Mouse (Mus musculus): Measurements from ENCODE around the gene Scgb1b3. TPM values are rescaled to one million over a fixed set of nuclear protein-coding genes. Genes with fewer than 3 reads are reported as not detected.

Gene Scgb1b3
- total RNA-seq (2021) = not detected
- long read RNA-seq, experiment 1 = 0 reads
- long read RNA-seq, experiment 2 = 0 reads

DNA sequence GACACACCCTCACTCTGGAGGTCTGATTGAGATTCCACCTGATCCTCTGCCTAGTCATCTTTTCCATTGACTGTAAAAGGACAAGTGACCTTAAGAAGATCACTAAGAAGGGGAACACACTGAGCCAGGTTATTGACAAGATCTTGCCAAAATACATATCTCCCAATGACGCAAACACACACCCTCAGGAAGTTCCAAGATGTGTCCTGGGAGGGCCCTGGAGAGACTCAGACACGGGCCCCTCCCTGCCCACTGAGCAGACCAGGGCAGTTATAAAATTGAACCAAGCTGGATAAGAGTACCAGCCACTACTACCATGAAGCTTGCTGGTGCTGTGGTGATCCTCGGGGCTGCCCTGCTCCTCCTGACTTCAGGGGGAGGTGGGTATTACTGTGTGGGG, at the start of gene Scgb1b3:
TSS of gene Scgb1b3 (plus strand) at position 301 of the 400 bp plus-strand sequence.
- DNase-seq (ENCODE audit: low spot score in 2 of 2) = no peak

DNA sequence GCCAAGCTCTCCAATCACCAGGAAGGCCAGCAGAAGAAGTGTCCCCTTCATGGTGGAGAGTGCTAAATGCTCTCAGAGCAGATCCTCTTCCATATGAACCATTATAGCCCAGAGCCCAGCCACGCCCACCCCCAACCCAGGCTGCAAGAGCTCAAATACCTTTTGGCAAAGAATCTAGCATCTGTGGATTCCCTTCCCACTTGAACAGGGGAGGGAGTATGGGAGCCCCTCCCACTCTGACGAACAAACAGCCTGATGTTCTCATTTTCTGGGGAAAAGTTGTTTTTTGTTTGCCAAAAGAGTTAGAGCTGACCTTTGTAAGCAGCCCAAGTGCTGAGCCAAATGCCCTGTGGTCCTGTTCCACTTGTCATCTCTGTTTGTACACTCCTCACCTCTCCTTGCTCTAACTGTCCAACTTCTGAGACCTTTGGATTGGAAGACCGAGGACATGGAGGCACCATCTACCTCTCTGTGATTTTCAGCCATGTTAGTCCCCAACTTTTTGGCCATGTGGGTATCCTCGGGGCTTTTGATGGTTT, 13.3 kb upstream of the Scgb1b3 start, which contains the start of gene Scgb2b3:
TSS of gene Scgb2b3 (minus strand) at position 51 of the 539 bp plus-strand sequence.
- DNase-seq (ENCODE audit: low spot score in 2 of 2) = no peak

Other genes starting within 250 kb of the Scgb1b3 start
- gene Scn1b, start 248.6 kb upstream of the Scgb1b3 start, total RNA-seq (2021) = 100 to 1,000 TPM; 805 to 862 TPM
- 100 to 1,000 TPM; 105 to 106 TPM for gene Gramd1a, start 219.7 kb upstream of the Scgb1b3 start, total RNA-seq (2021)
- not detected for gene Scgb2b2, start 85.1 kb upstream of the Scgb1b3 start, total RNA-seq (2021)
- not detected for gene Scgb1b2, start 83.8 kb upstream of the Scgb1b3 start, total RNA-seq (2021)
- not detected for gene Scgb2b3, start 13.5 kb upstream of the Scgb1b3 start, total RNA-seq (2021)

Data from left cerebral cortex, adult 18-20 months (tissue).